Mouse (Mus musculus): ENCODE measurements at regions not wholly inside any gene's neighbourhood (a gene's known extent, or its start where the extent isn't known, plus 50 kb on each side); places are given as distances from the start of the nearest gene placed in this dataset.
A peak's percentile ranks its signal among the peaks of the same experiment; 100 is the strongest.

DNA sequence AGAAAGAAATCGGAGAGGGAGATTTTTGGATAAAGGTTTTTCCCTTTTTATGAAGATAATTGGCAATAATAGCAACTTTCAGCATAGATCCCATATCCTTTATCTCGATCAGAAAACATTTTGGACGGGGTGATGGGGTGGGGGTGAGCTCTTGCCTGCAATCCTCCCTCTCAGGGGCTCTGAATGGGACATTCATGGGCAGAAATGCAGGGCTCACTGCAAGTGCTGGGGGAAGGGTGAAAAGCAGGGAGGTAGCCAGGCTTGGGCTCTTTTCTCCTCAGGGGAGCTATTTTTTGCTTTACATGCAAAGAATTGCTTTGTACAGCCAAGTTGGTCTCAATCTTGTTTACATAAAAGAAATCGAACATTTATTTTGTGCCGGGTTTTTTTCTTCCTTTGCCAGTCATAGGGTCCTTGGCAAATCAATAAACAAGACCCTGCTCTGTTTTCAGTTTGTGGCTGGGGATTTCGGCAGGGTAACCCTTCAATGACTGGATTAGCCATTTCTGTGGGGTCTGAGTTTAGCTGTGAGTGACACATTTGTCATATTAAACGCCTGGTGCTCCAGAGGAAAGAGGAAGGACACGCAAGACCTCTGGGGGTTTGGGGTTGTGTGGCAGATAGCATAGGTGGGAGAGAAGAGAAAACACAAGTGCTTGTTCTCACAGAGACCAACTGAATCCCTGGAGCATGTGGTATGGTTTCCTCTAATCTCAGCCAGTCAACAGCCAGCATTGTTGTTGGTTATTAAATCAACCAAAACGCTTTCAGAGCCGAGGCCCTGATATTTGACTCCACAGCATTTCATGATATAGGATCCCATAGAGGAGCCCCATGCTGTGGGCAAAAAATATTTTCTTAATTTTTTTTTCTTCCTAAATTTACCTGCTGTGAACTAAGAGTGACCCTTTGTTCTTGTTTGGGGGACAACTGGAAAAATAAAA is 96.8 kb upstream of the Bmper start:
- no peak for DNase-seq (ENCODE audit: extremely low read depth, insufficient read length, low spot score)

- no peak for DNase-seq (ENCODE audit: extremely low read depth, insufficient read length, low spot score)
These were observed 95.4 kb upstream of the Bmper start for GRCm38 (mm10) chr9:23127338-23128017.

- no peak for DNase-seq (ENCODE audit: extremely low read depth, insufficient read length, low spot score)
These were observed 94.9 kb upstream of the Bmper start for GRCm38 (mm10) chr9:23128018-23128369.

- no peak for DNase-seq (ENCODE audit: extremely low read depth, insufficient read length, low spot score)
These were observed 88.9 kb upstream of the Bmper start for GRCm38 (mm10) chr9:23134006-23134405.

DNA sequence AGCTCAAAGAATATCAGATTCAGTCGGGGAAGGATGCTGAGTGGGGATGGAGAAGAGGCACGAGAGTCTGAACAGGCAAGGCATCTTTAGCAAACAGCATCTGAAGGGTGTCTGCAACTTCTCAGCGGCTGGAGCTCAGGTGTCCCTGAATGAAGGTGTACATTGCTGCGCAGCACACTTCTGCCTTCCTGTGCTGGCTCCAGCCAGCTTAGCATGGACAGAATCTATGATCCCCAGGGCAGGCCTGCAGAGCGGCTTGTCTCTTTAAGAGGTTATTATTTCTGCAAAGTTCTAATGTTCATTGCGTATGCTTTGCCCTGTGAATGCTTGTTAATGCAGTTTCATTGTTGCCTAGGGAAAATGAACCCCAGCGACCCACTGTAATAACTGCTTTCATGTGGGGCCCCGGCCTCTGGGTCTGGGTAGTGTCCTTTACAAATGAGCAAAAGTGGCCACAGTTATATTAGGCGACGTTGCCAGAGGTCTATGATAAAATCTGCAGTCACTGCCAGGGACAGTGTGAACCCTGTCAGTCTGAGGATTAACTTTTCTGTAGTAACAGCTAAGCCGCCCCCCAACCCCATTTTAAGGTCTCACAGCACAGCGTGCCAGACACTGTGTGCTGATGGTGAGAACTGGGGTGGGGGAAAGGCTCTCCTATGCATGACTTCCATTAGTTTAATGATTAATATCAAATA is 88.3 kb upstream of the Bmper start:
- DNase-seq (ENCODE audit: extremely low read depth, insufficient read length, low spot score) = no peak

DNA sequence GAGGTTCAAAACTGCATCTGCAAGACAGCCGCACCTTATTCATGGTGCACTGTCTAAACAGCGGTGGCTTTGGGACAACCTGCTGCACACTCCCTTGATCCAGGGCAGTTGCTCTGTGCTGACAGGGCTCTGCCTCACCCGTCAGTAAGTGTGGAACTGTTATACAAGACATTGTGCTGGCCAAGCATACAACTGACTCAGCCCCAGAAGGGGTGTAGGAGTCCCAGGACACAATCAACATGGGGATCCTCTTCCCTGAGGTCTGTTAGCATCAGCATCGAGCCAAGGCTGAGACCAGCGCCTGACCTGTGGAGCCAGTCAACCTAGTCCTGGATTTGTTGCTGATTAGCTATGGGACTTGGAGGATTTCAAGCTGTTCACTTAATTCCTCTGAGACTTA is 86.4 kb upstream of the Bmper start:
- no peak for DNase-seq (ENCODE audit: extremely low read depth, insufficient read length, low spot score)

DNA sequence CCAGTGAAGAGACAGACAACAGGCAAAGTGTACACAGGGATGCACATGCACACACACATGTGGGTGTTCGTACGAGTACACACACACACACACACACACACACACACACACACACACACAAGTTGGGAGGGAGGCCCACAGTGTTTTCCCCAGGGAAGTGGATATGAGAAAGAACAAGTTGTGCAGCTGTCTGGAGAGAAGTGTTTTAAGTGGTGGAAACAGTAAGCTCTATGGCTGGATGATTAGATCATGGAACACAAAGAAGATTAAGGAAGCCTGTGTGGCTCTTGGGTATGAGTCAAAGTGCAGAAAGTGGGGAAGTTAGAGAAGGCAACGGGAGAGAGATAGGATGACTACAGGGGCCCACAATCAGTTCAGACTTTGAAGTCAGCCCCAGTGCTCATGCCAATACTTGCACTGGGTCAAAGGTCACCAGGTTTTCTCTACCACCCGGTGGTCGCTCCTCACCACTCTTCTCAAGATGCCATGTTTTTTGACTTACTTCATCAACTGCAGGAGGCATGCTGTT is 85.1 kb upstream of the Bmper start:
- no peak for DNase-seq (ENCODE audit: extremely low read depth, insufficient read length, low spot score)

- DNase-seq (ENCODE audit: extremely low read depth, insufficient read length, low spot score) = no peak
These were observed 83.2 kb upstream of the Bmper start for GRCm38 (mm10) chr9:23139580-23140162.

- no peak for DNase-seq (ENCODE audit: extremely low read depth, insufficient read length, low spot score)
These were observed 78.6 kb upstream of the Bmper start for GRCm38 (mm10) chr9:23144281-23144680.

GRCm38 (mm10) chr9:23150338-23150737 is 72.5 kb upstream of the Bmper start:
- no peak for DNase-seq (ENCODE audit: extremely low read depth, insufficient read length, low spot score)

DNA sequence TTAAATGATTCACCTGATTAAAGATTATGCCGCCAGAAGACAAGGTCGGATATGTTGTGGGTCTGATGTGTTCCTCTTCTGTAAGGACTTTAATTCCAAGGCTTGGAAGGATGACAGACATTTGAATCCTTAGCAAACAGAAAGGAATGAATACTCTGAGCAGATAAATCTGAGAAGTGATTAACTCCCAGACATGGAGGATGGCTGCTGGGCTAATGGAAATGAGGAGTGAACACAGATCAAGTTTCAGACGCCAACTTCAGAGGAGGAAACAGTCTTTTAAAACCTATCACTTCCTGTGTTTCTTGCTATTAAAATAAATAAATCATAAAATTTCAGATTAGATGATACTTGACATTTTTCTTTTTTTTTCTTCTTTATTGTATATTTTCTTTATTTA is 72.0 kb upstream of the Bmper start:
- DNase-seq (ENCODE audit: extremely low read depth, insufficient read length, low spot score) = no peak

DNA sequence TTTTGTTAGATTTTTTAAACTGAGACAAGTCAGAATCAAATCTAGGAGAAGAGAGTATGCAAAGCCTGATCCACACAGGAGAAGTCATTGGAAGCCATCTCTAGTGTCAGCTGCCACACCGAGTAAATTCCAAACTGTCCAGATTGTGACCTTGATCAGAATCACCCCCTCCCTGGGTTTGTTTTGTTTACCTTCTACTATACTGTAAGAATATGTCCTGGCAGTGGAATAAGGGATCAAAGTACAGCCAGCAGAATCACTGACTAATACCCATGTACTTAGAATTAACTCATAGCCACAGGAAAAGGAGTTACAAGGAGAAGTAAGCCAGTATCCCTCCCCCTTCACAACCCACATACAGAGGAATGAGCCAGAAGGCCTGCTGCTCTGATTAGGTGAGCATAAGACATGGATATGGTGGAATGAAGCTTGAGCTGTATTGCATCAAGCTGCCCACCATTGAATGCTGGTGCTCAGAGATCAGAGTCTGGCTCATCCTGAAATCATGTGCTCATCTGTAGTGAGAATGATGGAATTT is 70.9 kb upstream of the Bmper start:
- DNase-seq (ENCODE audit: extremely low read depth, insufficient read length, low spot score) = no peak

DNA sequence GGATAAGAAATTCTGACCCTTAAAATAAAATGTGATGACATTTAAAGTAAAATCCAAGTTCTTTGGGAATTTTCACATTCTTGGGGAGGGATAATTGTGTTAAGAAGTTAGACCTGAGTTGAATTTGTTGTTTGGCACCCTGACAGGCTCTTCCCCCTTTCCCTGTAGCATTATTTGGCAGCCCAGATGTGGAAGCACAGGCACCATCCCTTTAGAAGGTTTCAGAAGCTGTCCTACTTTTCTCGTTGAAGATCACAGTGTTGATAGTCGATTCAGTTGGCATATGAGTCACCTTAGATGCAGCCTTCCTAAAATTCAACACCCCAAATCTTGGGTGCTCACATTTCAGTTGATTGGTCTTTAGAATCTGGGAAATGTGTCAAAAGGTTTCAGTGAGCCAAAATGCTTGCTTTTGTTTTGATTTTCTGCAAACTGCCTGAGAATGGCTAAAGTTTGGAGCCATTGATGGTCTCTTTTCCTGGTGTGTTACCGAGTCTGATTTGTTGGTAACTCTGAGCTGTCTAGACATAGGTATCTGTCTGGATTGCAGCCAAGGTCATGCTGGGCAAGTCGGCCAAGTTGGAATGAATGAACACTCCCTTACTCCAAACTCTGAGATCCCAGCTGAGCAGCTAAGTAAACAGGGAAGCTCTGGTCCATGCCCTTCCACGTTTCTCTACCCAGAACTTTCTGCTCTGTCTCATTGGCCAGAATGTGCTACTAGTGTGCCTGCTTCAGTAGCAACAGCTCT is 65.9 kb upstream of the Bmper start:
- no peak for DNase-seq (ENCODE audit: extremely low read depth, insufficient read length, low spot score)

DNA sequence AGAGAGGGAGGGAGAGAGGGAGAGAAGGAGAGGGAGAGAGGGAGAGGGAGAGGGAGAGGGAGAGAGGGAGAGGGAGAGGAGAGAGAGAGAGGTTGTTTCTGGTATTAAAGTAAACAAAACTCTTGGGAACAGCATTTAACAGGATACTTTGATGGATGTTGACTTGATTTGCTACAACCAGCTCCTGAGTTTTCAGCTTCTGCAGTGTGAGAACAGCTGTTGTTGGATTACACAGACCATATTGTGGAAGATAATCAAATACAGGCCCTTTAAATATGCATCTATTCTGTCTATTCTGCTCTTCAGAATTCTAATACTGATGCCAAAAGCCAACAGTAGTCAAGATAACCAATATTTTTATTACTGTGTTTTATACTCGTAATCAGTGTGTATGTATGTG is 64.4 kb upstream of the Bmper start:
- no peak for DNase-seq (ENCODE audit: extremely low read depth, insufficient read length, low spot score)

GRCm38 (mm10) chr9:23161346-23161745 is 61.5 kb upstream of the Bmper start:
- DNase-seq (ENCODE audit: extremely low read depth, insufficient read length, low spot score) = no peak

DNA sequence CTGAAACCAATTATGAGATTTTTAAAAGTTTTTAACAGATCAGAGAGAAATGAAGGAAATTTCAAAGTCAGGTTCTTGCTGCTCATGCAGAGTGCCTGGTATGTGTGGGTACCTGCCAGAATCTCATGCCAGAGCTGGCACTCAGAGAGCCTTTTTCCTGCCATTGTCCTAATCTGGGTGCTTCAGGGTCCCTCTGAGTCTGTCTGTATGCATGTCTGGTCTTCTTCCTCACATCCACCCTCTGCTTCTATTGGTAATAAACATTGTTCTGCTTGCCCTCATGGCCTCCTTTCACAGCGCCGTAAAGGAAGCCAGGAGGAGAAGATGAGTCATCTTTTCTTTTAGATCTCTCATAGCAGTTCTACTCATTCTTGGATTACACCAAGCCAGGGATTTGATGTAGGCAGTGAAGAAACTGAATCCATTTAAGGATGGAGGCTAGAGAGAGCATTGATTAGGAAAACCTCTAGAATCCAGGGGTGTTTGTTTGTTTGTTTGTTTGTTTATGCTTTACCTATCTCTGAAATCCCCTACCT is 55.8 kb upstream of the Bmper start:
- peak; percentile 39 for DNase-seq (ENCODE audit: extremely low read depth, insufficient read length, low spot score)

DNA sequence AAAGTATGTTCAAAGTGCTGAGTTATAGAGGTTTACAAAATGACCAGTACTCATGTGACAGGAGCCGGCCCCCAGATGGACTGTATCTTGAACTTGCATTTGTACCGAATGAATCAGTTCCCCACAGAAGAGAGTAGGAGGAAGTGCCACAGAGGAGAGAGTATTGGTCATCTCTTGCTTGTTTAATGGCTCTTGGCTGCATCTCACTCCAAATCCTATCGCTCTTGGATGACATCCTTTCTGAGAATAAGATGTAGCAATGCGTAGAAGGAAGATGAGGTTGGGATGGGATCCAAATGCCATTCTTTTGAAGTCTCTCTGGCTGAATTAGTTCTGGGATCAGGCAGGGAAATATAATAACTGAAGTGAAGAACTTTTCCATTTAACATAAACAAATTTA is 55.2 kb upstream of the Bmper start:
- DNase-seq (ENCODE audit: extremely low read depth, insufficient read length, low spot score) = peak; percentile 53

DNA sequence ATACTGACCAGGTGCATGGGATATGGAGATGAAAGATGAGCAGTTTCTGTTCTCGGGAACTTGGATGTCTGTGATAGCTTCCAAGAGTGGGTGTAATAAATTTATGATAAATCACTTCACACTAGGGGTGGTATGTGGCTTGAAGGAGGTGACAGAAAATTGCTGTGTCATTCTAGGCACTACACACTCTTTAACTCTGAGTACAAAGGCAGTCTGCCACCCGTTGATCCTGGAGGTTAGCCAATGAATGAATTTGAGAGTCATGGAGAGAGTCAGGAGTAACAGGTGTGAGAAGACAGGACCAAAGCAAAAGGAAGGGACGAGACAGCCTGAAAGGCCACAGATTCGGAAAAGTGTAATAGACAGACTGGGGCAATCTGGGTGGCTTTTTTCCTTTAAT is 54.7 kb upstream of the Bmper start:
- peak; percentile 33 for DNase-seq (ENCODE audit: extremely low read depth, insufficient read length, low spot score)

- DNase-seq (ENCODE audit: extremely low read depth, insufficient read length, low spot score) = no peak
These were observed 51.5 kb upstream of the Bmper start for GRCm38 (mm10) chr9:23171361-23171760.

All from 3134 (cell line).